Mouse (Mus musculus) retina, adult 2 months (tissue): ENCODE data around the gene Klhl36.

Experiments used
- DNase-seq: peaks from one replicate; pipeline ENCODE4 v3.0.0-alpha.2; 2012; ENCODE audit warnings: low read depth, low spot score

The Klhl36 gene

DNA sequence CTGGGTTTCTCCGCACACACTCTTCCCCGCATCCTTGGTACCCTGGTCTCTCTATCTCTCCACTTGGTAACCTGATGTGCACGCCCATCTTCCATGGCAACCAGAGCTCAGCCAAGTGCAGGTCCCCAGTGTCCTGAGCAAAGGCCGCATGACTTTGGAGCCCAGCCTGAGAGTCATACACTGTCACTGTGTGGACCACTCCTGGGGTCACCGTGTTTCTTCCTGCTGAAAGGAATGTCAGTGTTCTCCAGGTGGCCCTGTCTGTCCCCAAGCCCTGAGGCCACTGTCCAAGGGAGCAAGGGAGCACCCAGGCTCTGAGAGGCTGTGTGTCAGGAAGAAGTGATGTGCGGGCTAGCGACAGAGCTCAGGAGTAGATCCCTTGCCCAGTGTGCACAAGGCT is 21.2 kb downstream of the Klhl36 start:
- DNase-seq = no peak

DNA sequence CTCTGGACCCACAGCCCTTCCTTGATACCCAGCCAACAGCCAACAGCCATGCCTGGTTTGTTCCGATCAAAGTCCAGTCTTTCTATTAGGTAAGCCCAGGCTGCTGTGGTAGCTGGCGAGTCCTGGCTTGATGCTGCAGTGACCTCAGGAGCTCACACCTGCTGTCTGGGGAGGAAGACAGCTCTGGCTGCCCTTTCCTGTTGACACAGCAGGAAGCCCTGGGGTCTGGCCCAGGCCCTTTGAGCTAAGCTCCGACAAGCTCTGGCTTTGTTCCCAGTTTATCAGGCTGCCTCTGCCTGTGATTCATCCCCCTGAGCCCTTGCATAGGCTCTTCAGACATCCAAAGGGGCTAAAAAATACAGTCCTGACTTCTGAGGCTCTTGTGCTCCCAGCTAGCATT is 23.5 kb downstream of the Klhl36 start:
- DNase-seq = no peak

DNA sequence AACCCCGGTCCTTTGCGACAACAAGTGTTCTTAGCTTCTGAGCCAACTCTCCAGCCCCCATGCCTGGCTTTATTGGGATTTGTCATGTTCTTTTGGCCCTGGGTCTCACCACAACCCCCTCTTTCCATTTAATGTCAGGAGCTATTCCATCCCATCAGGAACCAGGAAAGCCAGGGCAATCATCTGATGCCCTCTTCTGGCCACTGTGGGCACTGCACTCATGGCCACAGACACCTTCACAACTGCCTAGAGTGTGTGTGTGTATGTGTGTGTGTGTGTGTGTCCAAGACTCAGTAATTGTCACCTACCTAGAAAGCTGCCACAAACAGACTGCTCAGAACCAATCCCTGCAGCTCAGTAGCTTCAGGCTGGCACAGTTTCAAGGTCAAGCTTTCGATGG is 25.1 kb downstream of the Klhl36 start:
- DNase-seq = no peak

DNA sequence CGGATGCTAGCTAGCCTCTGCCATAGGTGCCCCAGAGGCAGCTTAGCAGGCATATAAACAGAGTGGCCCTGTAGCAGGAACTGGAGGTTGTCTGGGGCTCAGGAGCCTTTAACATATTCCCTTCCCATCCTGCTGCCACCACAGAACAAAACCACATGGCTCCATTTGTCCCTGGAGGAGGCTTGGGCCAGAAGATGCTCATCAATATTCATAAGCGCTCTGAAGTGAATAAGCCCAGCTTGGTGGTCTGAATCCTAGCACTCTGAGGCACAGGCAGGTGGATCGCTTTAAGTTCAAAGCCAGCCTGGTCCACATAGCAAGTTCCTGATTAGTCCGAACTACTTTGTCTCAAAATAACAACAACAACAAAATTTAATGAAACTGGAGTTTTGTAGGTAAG is 25.9 kb downstream of the Klhl36 start:
- DNase-seq = no peak

DNA sequence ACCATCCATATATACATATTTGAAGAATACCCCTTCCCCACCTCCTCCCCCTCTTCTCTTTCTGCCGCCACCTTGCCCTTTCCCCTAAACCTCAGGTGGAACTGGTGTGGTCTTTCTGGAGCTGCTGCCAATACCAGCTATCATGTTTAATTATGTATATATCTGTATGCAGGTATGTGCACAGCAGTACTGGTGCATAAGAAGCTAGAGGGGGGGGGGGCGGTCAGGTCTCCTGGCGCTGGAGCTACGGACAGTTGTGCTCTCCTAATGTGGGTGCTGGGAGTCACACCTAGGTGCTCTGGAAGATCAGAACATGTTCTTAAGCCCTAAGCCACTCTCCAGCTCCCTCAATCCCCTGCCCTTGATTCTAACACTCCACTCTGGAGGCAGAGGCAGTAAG is 35.0 kb downstream of the Klhl36 start:
- DNase-seq = no peak

DNA sequence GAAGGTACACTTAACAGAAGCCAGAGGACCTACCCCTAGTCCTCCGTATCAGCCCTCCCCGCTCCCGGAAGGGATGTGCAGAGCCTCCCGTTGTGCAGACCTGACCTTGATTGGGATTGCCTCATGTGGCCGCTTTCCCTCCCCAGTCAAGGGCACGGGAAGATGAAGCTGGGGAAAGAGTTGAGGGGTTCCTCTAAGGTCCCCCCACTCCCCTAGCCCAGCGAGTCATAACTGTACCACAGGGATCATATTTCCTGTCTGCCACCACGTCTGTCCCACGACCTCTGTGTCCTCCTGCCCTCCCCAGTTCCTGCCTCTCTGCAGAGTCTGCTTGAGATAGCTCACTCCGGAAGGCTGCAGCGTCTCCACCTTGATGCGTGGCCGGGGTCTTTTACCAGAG is 35.9 kb downstream of the Klhl36 start:
- DNase-seq = no peak

DNA sequence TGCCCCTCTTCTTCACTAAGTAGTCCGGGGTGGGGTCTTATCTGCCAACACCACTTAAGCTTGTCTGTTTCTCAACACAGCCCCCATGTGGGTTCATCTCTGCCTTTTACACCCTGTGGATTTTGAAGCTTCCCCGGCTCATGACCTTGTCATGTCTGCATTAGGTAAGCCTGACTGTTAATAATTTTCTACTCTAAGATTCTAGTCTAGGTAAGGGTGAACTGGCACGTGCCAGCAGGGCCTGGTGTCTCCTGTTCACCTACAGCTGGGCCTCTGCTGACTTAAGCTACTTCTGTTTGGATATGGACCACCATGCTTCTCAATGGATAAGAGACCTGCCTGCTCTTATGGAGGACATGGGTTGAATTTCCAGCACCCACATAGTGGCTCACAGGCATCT is 39.3 kb downstream of the Klhl36 start:
- no peak for DNase-seq

DNA sequence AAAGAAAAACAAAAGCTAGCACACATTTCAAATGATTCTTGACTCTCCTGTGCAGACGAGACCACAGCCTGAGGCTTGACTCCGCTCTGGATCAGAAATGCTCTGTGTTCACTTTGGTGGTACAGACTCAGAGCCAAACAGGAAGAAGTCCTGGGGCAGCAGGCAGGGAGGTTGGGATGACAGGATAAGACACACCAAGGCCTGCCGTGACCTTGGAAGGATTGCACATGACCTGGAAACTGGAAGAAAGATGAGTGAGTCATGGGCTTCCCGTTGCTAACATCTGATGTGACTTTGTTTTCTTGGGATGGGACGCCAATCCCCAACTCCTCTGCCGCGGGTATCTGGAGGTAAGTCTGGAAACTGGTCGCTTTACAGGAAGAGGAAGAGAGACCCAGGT is 39.9 kb downstream of the Klhl36 start:
- no peak for DNase-seq

DNA sequence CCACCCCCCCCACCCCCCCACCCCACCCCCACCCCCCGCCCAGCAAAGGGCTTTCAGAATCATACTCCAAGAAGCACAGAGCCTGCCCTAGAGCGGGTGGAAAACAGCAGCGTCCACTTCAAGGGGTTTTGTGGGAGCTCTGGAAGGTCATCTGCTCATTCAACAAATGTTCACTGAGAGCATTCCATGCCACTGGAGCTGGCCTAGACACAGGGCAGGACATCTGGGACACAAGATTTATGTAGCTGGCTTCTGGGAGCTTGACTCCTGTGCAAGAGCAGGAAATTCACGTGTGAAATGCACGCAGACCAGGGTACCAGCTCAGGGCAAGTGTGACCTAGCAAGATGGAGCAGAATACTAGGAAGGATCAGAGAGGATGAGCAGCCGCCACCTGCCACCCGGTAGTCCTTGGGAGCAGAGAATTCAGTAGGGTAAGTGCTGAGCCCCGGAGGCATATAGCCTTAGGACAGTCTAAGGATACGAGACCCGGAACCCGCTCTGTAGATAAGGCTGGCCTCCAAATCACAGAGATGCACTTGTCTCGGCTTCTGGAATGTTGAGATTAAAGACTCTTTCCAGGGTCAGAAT is 42.4 kb downstream of the Klhl36 start:
- no peak for DNase-seq

DNA sequence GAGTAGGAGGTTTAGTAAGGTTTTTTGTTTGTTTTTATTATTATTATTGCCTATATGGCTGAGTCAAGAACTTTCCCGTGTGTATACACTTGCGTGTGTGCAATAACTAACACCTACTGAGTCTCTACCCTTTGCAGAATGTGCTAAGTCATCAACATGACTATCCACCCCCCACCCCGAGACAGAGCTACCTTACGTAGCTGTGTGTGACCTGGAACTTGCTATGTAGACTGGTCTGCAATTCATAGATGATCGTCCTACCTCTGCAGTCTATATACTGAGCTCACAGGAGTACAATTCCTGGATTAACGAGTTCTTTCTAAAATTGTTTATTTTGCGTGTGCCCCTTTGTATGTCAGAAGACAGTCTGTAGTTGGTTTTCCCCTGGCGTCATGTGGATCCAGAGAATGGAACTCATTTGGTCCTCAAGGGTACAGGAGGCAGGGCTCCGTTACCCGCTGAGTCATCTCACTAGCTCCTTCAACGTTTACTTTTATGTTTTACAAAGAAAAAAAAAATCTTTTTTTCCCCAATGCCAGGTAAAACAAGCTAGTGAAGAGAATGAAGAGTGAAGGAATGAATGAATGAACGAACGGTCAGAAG is 48.0 kb downstream of the Klhl36 start, which contains the start of gene Usp10:
Gene Usp10 (plus strand): TSS at position 417 of the 603 bp plus-strand sequence.
- no peak for DNase-seq

DNA sequence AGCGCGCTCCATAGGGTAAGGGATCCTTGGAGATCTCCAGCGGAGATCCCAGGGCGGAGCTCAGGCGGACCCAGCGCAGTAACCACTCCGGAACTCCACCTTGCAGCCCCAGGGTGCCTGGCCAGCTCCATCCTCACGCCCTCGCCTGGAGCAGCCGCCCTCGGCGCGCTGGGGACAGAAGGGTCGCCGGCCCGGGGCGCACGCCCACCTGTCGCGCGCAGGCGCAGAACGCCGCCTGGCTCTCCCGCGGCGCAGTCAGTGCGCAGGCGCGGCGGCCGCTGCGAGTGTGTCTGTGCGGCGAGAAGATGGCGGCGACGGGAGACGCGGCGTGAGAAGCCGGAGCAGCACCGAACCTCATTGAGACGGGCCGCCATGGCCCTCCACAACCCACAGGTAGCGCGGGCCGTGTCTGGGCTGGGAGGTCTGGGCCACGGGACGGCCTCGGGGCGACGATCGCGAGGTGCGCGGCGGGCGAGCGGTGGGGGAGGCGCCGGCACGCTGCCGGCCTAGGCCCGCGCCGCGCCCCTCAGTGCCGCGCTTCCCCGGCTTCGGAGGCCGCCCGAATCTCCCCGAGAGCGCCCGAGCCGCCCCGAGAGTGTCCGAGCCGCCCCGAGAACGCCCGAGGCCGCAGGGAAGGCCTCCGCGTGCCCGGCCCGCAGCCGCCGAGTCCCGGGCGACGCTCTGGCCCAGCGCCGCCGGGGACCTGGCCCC is 48.6 kb downstream of the Klhl36 start, which contains the start of gene Gm20388:
Gene Gm20388 (plus strand): TSS at position 295 of the 711 bp plus-strand sequence.
- DNase-seq = peak; percentile 81

DNA sequence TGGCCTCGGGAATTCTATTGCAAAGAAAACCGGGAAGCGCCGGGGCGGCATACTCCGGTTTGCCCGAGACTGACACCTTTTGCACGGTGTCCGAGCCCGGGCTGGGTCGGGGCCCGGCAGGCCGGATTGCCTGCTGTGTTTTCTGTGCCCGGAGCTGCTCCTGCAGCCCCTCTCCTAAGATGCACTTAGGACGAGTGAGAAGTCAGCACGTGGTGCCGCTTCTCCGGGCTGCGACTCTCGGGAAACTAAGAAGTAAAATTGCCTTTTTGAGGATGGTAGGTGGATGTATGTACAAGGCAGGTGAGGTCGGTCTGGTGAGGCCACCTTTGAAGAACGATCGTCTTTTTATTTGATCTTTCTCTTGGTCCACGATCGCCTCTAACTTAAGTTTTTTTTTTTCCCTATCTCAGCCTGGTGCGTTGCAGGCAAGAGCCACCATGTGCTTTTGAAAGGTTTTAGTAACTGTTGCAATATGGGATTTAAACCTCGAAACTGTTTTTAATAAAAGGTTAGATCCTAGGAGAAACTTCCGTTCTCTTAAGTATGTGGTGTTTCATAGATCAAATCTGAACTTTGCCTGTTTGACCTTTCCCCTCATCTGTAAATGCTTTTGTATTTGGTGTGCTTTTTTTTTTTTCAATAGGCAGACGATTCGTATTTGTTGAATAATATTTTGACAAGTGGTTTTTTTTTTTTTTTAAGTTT is 49.3 kb downstream of the Klhl36 start:
- DNase-seq = no peak

DNA sequence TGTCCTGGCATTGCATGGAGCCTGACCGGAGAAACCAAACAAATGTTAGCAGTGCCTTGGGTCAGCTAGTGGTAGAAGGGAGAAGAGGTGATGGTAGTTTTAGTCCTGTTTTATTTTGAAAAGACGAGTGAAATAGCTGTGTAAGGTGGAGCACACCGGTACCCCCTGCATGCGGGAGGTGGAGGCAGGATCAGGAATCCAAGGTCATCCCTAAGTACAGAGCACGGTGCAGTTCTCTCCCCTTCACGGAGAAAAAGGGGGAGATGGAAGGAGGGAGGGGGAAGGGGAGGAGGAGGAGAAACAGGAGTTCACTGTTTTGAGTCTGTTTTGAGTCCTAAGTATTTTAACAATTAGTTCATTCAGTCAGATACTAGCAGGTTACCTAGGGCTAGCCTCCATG is 50.6 kb downstream of the Klhl36 start:
- DNase-seq = no peak

DNA sequence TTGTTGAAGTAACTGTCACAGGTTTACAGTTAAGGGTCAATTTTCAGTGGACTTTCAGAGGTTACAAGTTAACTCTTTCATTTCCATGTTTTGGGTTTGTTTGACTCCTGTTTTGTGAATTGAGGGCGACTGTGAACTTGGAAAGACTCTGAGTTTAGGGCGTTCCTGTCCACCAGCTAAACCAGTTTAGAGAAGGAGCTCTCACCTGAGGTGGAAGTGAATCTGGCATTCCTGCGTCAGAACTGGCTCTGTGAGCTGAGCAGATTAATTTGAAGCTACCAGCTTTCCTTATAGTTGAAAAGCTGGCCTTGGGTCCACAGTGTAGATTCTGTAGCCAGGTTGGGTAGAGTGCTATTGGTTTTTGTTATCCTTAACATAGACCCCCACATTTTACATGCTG is 51.1 kb downstream of the Klhl36 start:
- no peak for DNase-seq

DNA sequence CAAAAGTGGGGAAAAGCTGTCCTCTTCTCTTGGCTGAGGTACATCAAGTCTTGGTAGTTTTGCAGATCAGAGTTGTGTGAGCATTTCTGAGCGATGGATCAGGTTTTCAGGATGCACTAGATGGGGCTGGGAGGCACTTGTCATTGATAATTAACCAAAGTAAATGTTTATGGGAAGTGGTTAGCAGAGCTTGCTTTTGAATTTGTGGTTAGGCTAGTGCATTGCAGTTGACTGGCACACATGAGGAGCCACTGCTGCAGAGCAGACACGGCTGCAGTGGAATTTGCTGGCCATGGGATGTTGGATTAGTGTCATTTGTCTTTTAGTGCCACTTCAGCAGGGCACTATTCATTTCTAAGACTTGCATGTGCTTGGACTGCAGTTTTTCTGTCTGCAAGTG is 52.1 kb downstream of the Klhl36 start:
- no peak for DNase-seq

DNA sequence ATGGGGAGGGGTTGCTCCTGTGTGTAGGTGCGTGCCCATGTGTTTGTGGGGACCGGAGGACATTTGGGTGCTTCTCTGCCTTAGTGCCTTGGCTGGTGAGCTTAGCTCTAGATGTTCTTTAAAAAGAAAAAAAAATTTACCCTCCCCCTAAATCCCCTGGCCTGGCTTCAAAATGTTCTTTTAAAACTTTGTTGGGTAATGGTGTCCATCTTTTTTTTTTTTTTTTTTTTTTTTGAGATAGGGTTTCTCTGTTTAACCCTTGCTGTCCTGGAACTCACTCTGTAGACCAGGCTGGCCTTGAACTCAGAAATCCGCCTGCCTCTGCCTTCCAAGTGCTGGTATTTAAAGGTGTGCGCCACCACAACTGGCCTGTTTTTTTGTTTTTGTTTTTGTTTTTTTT is 53.2 kb downstream of the Klhl36 start:
- DNase-seq = no peak

DNA sequence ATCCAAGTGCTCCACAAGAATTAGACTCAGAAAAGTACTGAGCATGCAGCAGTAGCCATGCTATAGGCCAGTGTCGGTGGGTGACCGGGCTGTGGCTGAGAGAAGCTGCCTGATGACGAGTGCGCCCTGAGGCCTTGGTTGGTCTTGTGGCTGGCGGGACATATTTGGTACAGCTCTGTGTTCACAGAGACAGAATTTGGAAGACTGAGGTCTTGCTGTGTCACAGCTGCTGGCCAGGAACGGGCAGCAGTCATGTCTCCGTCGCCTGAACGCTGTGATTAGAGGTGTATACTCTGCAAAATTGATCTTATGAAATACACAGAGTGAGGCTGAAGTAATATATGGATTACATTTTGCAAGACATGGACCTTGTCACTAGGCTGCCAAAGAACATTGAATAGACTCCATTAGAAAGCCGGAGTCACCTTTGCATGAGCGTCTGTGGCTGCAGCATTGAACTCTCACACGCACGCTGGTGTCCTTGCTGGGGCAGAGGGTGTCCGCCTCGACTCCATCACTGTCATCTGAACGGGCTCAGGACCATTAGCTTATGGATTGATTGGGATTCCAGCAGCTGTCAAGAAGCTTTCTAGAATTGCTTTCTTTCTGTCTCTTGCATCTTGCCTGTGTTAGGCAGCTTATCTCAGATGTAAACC is 54.3 kb downstream of the Klhl36 start:
- DNase-seq = no peak

DNA sequence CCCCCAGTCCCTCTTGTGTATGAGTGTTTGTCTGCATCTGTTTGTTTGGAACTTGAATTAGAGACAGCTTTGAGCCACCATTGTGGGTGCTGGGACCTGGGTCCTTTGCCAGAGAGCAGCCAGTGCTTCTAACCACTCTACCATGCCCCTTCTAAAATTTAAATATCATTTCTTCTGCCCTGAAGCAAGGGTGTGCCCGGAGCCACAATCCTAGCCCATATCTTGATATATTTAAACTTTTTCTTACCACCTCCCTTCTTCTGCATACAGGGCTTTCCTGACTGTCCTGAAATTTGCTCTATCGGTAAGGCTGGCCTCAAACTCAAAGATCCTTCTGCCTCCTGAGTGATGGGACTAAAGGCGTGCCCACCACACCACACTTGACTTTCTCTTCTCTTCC is 55.3 kb downstream of the Klhl36 start:
- no peak for DNase-seq

DNA sequence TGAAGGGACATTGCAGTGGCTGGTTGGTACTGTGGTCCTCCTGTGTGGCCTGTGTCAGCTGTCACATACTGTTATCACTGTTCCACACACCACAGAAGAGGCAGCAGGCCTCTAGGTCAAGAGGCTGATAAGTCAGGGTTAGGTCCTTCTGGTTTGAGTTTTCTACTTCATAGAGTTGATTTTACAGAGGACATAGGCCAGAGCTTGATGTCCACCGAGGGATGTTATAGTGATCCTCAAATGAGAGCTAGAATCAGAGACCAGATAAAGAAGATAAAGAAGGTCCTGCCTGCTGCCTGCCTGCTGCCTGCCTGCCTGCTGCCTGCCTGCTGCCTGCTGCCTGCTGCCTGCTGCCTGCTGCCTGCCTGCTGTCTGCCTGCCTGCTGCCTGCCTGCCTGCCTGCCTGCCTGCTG is 56.1 kb downstream of the Klhl36 start:
- DNase-seq = no peak

DNA sequence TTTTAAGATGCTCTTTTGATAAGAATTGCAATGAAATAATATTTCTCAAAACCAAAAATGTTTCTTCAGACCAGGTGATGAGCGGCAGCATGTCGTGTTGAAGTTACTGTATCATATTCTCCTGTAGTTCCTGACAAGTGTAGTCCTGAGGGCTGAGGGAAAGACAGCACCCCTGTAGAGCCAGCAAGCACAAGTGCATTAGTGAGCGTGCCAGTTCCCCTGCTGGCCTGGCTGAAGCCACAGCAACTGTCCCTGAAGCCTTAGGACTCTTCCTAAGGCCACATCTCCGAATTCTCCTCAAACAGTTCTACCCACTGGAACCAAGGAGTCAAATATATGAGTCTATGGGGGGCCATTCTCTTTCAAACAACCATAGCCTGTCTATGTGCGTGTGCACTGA is 61.2 kb downstream of the Klhl36 start:
- no peak for DNase-seq

DNA sequence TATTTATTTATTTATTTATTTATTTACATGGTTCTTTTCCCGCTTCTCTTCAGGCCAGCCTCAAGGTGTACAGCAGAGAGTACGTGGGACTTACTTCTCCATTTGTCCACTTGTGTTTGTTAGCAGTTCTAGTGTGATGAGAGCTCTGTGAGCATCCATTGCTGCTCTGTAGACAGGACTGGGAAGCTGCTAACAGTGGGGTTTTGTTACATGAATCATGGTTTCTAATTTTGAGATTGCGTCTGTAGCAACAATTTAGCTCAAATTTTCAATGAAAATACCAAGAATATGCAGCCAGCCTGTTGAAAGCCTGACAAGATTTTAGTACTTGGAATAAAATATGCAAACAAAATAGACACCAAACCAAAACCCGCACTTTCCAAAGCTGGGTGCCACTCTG is 63.4 kb downstream of the Klhl36 start:
- no peak for DNase-seq

DNA sequence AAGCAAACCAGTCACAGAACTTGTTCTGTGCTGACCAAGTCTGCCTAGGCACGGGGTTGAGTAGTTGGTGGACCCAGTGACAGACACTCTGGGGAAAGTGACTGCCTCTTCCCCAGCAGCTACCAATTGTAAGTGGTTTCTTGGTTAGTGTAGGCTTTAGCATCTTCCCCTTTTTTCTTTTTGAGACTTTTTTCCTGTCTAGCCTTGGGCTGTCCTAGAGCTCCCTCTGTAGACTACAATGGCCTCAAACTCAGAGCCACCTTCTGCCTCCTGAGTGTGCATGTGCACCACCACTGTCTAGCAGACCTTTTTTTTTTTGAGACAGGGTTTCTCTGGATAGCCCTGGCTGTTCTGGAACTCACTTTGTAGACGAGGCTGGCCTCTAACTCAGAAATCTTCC is 64.4 kb downstream of the Klhl36 start:
- no peak for DNase-seq
